Mouse (Mus musculus): ENCODE results near the gene Asap2. TPM values are rescaled to one million over a fixed set of nuclear protein-coding genes. Genes with fewer than 3 reads are reported as not detected.

The Asap2 gene
- total RNA-seq, 2 experiments from 2014 or later = 21.7 to 22.7 TPM

DNA sequence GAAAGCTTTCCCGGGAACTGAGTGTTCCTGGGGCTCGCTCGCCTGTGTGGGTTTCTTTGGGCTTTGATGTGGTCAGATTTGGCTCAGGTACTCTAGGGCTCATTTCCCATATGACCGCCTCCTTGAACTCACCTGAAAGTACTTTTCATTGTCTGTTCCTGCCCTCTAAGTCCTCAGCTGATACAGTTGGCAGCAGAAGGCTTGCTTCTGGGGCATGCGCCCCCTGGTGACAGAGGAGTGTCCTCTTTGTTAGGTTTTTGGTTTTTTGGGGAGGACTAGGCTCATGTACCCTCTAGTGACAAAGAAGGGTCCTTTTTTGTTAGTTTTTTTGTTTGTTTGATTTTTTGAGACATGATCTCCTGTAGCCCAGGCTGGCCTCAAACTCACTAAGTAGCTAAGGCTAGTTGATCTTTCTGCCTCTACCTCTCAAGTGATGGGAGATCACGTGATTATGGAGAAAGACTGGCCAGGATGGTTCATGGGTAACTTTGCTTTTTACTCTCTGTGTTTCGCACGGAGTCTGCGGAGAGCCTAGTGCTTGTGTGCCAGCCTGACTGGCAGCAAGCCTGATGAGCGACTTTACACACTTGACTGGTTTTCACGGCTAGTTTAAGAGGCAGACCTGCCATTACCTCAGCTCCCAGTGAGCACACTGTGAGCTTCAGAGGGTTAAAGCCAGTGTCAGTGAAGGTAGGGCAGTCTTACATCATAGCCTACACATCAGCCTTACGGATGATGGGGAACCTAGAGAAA, 328.1 kb downstream of the Asap2 start:
- DNase-seq = peak; percentile 72
